Mouse (Mus musculus) liver, adult 2 months (tissue): ENCODE measurements around the gene Rnf26.
A peak's percentile ranks its signal among the peaks of the same experiment; 100 is the strongest.

Source experiments
- CTCF ChIP-seq: fragments of 200-500 bp; IDR thresholded peaks from 2 replicates; pipeline ENCODE4 v1.5.1; 2011; ENCODE audit warnings: low read depth, low read length, control low read depth
- POLR2A ChIP-seq: fragments of 200-500 bp; IDR thresholded peaks from 2 replicates; pipeline ENCODE4 v1.6.1; 2011; ENCODE audit warnings: low read length, control low read depth; ENCODE audit not compliant: insufficient read depth; ENCODE audit errors: extremely low read depth

- TF ChIP-seq CTCF (peak; percentile 54), POLR2A (no peak)
Observed at GRCm38 (mm10) chr9:44124317-44124716, 11.0 kb upstream of the Rnf26 start.
